Mouse (Mus musculus): ENCODE data around the gene Nop9.

- no peak for TF ChIP-seq CTCF (IDR thresholded peaks at IDR 0.05; ENCODE audit: borderline replicate concordance, insufficient read depth, low read length)
- no peak for TF ChIP-seq POLR2A (IDR thresholded peaks at IDR 0.05; ENCODE audit: low read depth, low read length)
Observed at GRCm38 (mm10) chr14:55702761-55703160, 42.7 kb upstream of the Nop9 start.
